Mouse (Mus musculus): Measurements from ENCODE around the gene Mical2. TPM values are rescaled to one million over a fixed set of nuclear protein-coding genes. Genes with fewer than 3 reads are reported as not detected.

The Mical2 gene
- total and polyA plus RNA-seq, 3 experiments = not detected

GRCm38 (mm10) chr7:112345687-112346086, 120.0 kb downstream of the Mical2 start:
- no peaks in the 10 kb centered on the region for H3K36me3 ChIP-seq (replicated peaks in 1 of 2; ENCODE audit: control insufficient read depth in 1 of 2, insufficient read depth in 1 of 2, low read length in 1 of 2)
- peaks cover 74% of the 10 kb centered on the region for H3K27me3 ChIP-seq (replicated peaks)
- no peak for TF ChIP-seq GABPA (IDR thresholded peaks at IDR 0.05; ENCODE audit: insufficient replicate concordance, low read depth, low read length)
- TF ChIP-seq ETS1 (conservative IDR thresholded peaks at IDR 0.05; ENCODE audit: low read depth, low read length) = no peak
- no peak for TF ChIP-seq ZNF384 (IDR thresholded peaks at IDR 0.05; ENCODE audit: low read depth, low read length)
- TF ChIP-seq ELF1 (IDR thresholded peaks at IDR 0.05; ENCODE audit: low read depth, low read length) = no peak
- TF ChIP-seq IRF4 (IDR thresholded peaks at IDR 0.05; ENCODE audit: low read depth, low read length) = no peak
- no peak for TF ChIP-seq POLR2A (IDR thresholded peaks at IDR 0.05; ENCODE audit: low read depth, low read length)
- no peak for TF ChIP-seq USF2 (conservative IDR thresholded peaks at IDR 0.05; ENCODE audit: low read depth, low read length)
- TF ChIP-seq JUN (IDR thresholded peaks at IDR 0.05; ENCODE audit: insufficient read depth, low read depth, low read length) = no peak
- no peak for TF ChIP-seq SIN3A (IDR thresholded peaks at IDR 0.05; ENCODE audit: low read length)
- in situ Hi-C loops (cut with MboI; ENCODE audit: low pct_ligation_motif_present, low pct_unique_long_range_greater_than_20kb, low sequenced_read_pairs) = no loop called here
- no peak overlapping the region for H3K9ac ChIP-seq (ENCODE audit: insufficient read depth, low read depth)
- peaks cover 0 to 7% of the 10 kb centered on the region in 2 experiments; a peak in 2 of 4 replicates for H3K4me1 ChIP-seq (ENCODE audit: control insufficient read depth in 1 of 2, insufficient read depth in 2 of 2)
- H3K4me2 ChIP-seq (ENCODE audit: insufficient read depth, low read depth, poor library complexity, severe bottlenecking) = no peak overlapping the region
- H3K79me2 ChIP-seq (replicated peaks; ENCODE audit: control insufficient read depth, extremely low read depth, insufficient read depth, poor library complexity, severe bottlenecking) = no peaks in the 10 kb centered on the region
- H3K4me3 ChIP-seq (replicated peaks in 1 of 3; ENCODE audit: low read depth in 2 of 3, low read length in 2 of 3, poor library complexity in 1 of 3) = no peak overlapping the region
- dilution Hi-C loops (cut with MboI; ENCODE audit: extremely low pct_ligation_motif_present, extremely low pct_unique_long_range_greater_than_20kb, low sequenced_read_pairs) = no loop called here
- no peak overlapping the region for H3K27ac ChIP-seq (ENCODE audit: insufficient read depth, low read depth)
- peaks cover 8% of the 10 kb centered on the region for H3K9me3 ChIP-seq (replicated peaks; ENCODE audit: low read length)
- no peak for DNase-seq (ENCODE audit: extremely low read depth)

- DNase-seq (ENCODE audit: extremely low read depth) = no peak
- no peaks in the 10 kb centered on the region for H3K79me2 ChIP-seq (replicated peaks; ENCODE audit: control insufficient read depth, extremely low read depth, insufficient read depth, poor library complexity, severe bottlenecking)
- H3K27me3 ChIP-seq (replicated peaks) = peaks cover 60% of the 10 kb centered on the region
- no peaks in the 10 kb centered on the region for H3K36me3 ChIP-seq (replicated peaks in 1 of 2; ENCODE audit: control insufficient read depth in 1 of 2, insufficient read depth in 1 of 2, low read length in 1 of 2)
- H3K9me3 ChIP-seq (replicated peaks; ENCODE audit: low read length) = peaks cover 8% of the 10 kb centered on the region
- no peak for TF ChIP-seq GABPA (IDR thresholded peaks at IDR 0.05; ENCODE audit: insufficient replicate concordance, low read depth, low read length)
- no peak for TF ChIP-seq BHLHE40 (IDR thresholded peaks at IDR 0.05; ENCODE audit: low read depth, low read length)
- TF ChIP-seq ETS1 (conservative IDR thresholded peaks at IDR 0.05; ENCODE audit: low read depth, low read length) = no peak
- no peak for TF ChIP-seq USF1 (IDR thresholded peaks at IDR 0.05; ENCODE audit: low read depth, low read length)
- no peak for TF ChIP-seq ZMIZ1 (IDR thresholded peaks at IDR 0.05; ENCODE audit: low read depth, low read length)
- no peak for TF ChIP-seq NELFE (IDR thresholded peaks at IDR 0.05; ENCODE audit: low read depth, low read length)
- TF ChIP-seq ELF1 (IDR thresholded peaks at IDR 0.05; ENCODE audit: low read depth, low read length) = no peak
- no peak for TF ChIP-seq UBTF (IDR thresholded peaks at IDR 0.05; ENCODE audit: low read depth, low read length)
- no peak for TF ChIP-seq MYC (IDR thresholded peaks at IDR 0.05; ENCODE audit: low read depth, low read length)
- no peak for TF ChIP-seq CHD2 (IDR thresholded peaks at IDR 0.05; ENCODE audit: low read length)
- no peak for TF ChIP-seq POLR2A (IDR thresholded peaks at IDR 0.05; ENCODE audit: low read depth, low read length)
- no peak for TF ChIP-seq CHD1 (IDR thresholded peaks at IDR 0.05; ENCODE audit: low read depth, low read length)
- TF ChIP-seq HCFC1 (IDR thresholded peaks at IDR 0.05; ENCODE audit: low read depth, low read length) = no peak
- TF ChIP-seq MAZ (IDR thresholded peaks at IDR 0.05; ENCODE audit: low read depth, low read length) = no peak
- no peak for TF ChIP-seq SMC3 (IDR thresholded peaks at IDR 0.05; ENCODE audit: low read depth, low read length)
- TF ChIP-seq POLR2AphosphoS2 (IDR thresholded peaks at IDR 0.05; ENCODE audit: low read depth, low read length) = no peak
- no peak for TF ChIP-seq ZC3H11A (IDR thresholded peaks at IDR 0.05; ENCODE audit: low read depth, low read length)
- TF ChIP-seq E2F4 (IDR thresholded peaks at IDR 0.05; ENCODE audit: insufficient replicate concordance, low read depth, low read length) = no peak
- no peak overlapping the region for H3K4me2 ChIP-seq (ENCODE audit: insufficient read depth, low read depth, poor library complexity, severe bottlenecking)
- H3K27ac ChIP-seq (ENCODE audit: insufficient read depth, low read depth) = no peak overlapping the region
- H3K4me1 ChIP-seq (ENCODE audit: control insufficient read depth in 1 of 2, insufficient read depth in 2 of 2) = no peaks in the 10 kb centered on the region
- in situ Hi-C loops (cut with MboI; ENCODE audit: low pct_ligation_motif_present, low pct_unique_long_range_greater_than_20kb, low sequenced_read_pairs) = no loop called here
- no peak overlapping the region for H3K4me3 ChIP-seq (replicated peaks in 1 of 3; ENCODE audit: low read depth in 2 of 3, low read length in 2 of 3, poor library complexity in 1 of 3)
- H3K9ac ChIP-seq (ENCODE audit: insufficient read depth, low read depth) = no peak overlapping the region
- dilution Hi-C loops (cut with MboI; ENCODE audit: extremely low pct_ligation_motif_present, extremely low pct_unique_long_range_greater_than_20kb, low sequenced_read_pairs) = no loop called here
Observed at GRCm38 (mm10) chr7:112351541-112351940, 125.9 kb downstream of the Mical2 start.

All from CH12.LX (cell line).